Mouse (Mus musculus) layer of hippocampus, adult 11-12 months (tissue): ENCODE data around the gene Galnt13.
A peak's percentile ranks its signal among the peaks of the same experiment; 100 is the strongest.
"Not testable (repeated sequence)": the region's sequence is repeated elsewhere in the genome, so short reads cannot be mapped to it uniquely, and the experiment has no call there.

Source experiments
- DNase-seq: peaks from one replicate; pipeline ENCODE4 v3.0.0; 2022; ENCODE audit warnings: low spot score

Galnt13 gene

DNA sequence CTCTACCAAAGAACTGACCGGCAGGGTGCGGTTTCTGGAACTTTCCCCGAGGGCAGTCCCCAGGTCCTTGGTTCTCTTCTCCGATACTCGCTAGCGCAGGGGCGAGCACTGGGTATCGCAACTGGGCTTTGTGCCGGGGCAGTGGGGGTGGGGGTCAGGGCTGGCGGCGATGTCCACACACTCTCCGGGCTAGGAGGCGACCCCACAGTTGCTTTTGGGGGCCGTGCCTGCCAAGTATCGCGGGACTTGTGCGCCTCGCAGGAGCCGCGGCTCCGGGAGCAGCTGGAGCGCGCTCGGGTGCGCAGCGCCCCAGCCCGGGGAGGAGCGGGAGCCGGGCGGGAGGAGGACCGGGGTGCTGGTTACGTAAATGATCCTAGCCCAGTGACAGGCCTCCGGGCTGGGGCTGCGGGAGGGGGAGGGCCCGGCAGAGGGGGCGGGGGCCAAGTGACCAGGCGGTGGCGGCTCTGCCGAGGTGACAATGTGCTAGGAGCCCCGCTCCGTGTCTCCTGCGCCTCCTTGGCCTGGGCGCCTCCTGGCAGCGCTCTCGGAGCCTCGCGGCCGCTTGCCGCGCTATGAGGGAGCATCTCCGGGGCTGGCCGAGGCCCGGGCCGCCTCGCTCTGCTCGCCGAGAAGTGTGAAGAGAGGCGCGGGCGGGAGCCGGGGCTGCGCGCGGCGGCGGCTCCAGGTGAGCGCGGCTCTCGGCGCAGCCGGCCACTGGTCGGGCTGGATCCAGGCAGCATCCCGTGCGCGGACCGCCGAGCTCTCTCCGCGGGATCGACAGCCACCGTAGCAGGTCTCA is at the start of gene Galnt13:
Gene Galnt13 (plus strand): TSS at position 381 of the 799 bp plus-strand sequence.
- peak; percentile 69 for DNase-seq

DNA sequence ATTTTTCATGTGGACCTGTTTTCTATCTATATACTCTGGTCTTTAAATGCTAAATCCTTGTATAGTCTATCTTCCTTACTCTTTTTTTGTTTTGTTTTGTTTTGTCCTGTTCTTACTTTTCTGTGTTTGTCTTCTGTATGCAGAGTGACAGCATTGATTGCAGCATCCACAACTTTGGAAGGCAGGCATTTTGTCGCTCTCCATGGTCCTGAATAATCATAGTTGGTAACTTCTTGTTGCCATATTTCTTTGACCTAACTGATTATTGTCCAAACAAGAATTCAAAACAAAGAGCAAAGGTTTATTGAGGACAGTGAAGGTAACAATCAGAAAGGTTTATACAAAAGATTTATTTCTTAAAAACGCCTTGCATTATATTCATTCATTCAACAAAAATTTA is 5.1 kb upstream of the Galnt13 start:
- no peak for DNase-seq

DNA sequence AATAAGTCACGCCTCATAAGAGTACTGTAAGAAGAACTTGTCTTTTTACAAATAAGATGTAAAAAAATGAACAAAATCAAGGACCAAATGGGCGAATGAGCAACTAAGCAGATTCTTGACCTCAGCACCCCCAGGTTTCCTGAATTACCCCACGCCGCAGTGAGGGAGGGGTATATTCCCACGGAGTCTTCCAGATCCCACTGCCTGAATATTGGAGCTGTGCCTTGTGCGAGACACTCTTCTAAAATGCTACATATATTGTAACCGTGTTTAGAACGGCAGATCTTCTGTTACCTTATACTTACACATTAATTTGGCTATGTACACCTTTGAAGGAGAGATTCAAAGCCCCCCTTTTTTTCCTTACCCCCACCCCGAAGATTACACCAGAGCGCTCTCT is 737 bp upstream of the Galnt13 start:
- no peak for DNase-seq

DNA sequence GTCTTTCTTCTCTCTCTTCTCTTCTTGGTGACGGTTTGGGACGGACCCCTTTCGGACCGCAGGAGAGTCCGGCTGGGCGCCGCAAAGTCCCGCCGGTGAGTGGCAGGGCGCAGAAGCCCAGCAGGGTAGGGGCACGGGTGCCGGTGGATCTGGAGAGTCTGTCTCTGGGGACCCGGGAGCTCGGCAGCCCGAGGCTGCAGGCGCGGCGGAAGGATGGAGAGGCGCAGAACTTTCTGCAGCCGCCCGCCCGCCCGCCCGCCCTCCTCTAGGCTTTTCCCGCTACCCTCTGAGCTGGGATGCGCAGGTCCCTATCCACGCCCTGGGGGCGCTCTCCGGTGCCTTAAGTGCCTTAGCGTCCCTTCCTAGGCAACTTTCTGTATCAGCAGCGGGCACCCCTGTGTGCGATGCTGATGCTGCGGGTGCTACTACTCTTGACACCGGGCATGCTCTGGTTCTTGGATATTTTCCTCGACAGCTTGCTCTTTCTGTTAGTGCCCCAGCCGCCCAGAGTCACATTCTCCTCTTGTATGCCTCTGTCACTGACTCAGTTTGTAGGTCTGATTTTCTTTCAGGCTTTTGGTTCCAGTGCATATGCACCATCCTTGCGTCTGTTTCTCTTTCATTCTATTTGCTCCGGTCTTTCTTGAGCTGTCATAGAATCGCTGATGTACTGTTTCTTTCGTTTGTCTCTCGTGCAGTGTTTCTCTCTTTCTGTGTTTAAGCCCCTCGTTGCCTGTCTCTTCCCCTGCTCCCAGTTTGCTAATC is 801 bp downstream of the Galnt13 start:
- DNase-seq = peak; percentile 35

DNA sequence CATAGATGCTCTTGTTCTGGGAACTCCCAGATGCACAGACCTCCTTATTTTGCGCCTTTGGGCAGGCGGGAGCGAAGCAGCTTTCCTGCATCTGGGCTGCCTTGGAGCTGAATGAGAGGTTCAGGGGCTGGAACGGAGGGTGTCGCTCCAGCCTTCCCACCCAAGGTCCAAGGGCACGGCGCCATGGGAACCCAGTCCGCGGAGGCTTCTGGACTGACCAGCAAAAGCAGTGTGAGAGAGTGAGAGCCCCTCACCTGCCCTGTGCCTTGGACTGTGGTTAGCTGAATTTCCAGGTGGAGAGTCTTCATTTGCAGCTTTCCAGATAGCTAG is 1.3 kb downstream of the Galnt13 start:
- DNase-seq = peak; percentile 5

DNA sequence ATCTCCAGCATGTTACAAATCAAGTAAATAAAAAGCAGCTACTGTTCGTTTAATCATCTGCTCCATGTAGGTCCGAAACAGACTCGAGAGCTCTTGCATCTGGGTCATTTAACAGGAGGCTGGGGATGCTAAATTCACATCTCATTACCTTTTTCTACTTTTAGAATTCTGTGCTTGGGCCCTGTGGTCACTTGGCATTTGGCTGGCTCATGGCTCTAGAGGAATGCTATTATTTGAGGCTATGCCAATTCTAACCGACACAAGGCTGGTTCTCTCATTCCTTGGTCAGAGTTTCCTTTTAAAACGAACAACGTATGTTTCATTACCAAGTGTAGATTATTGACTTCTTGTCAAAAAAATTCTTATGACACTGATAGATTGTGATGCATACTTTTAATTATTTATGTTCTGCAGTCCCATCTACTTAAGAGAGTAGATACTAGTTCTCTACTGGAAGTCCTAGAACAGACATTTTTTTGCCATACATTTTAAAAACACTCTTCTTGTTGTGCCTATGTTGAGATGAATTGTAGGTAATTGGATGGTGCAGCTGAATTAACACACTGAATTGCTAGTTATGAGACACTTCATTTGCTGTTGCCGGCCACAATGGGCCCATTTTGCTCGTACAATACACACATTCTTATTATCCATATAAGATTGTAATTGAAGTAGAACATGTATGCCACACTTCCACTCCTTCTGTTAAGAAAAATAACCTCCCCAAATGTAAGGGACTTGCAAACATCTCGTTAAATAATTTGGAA is 6.8 kb downstream of the Galnt13 start:
- no peak for DNase-seq

DNA sequence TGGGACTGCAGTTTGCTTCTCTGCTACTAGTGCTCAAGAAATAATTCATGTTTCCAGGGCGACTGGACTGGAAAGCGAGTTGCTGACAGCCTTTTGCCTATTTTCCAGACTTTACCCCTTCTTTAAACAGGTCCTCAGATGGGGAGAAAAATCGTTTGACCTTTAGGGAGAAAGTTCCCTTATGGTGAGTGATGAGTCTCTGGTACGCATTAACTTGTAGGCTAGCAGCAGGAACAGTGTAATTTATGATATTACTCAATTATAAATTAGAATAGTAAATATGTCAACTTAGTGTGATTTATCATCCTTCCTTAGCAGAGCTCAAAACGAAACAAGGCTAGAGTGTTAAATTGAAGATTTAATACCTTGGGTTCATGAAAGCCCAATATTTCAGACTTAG is 47.3 kb downstream of the Galnt13 start:
- DNase-seq = no peak

DNA sequence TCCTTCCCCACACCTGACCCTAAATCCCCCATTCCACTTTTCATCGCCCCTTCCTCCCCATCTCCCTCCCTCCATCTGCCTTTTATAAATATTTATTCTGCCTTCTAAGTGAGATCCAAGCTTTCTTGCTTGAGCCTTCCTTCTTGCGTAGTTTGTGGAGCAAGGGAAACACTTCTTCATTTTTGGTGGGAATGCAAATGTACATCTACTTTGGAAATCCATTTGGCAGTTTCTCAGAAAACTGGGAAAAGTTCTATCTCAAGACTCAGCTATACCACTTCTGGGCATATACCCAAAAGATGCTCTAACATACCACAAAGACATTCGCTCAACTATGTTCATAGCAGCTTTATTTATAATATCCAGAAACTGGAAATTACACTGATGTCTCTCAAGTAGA is 86.9 kb downstream of the Galnt13 start:
- DNase-seq = no peak

DNA sequence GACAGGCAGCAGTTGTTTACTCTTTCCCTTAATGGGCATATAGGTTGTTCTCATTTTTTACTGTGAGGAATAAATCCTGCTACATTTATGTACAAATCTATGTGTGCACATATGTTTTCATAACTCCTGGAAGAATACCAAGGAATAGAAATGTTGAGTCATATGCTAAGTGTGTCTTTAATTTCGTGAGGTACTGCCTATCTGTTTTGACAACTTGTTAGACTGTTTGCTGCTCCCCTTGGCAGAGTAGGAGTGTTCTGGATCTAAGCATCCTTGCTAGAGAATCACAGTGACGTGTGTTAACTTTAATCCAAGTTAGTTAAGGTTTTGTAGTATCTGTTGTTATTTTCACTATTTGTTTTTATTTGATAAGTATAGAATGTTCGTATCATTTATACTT is 91.0 kb downstream of the Galnt13 start:
- no peak for DNase-seq

DNA sequence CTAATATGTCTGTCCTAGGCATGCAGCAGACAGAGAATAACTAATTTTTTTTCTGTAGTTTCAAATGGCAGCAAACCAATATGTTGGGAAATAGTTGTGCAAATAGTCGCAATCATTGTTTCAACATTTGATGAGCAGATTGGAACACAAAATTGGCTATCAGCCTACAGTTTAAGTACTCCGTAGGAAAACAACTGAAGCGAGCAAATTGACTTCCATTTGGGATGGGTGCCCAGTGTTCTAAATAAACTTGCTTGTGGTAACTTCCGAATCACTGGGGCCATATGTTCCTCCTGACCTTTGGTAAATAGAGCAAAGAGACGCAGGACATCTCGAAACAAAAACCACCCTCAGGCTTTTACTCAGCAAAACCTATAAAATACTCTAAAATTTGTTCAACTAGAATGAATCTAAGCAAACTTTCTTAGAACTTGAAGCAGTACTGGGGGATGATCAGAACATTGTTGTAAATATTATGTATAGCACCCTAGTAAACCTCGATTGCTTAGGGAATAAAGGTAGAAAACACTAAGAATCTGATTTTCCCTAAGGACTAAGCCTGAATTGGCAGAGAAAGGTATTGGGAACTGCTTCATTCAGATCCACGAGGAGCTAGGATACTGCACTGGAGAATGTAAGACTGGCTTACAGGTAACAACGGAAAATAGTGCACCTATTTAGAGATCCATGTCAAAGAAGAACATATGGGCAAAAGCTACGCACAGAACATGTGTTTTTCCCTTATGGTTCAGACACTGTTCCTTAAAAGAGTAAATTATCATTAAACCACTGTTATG is 122.4 kb downstream of the Galnt13 start:
- peak; percentile 28 for DNase-seq

DNA sequence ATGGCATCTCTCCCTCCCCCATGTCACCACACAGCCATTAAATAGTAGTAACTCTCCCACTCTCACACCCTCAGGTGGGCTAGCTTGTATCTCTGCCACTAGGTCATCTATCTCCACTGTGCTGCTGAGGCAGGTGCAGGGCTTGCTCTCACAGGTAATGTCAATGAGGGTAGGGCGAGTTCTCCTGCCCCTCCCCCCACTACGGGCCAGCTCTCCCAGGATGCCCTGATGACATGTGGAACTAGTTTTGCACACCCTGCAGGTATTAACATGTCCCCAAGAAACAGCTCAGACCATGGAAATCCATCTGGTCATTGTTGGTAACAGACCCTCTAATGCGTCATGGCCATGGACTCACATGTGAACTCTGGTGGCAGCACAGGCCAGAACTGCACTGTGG is 129.0 kb downstream of the Galnt13 start:
- no peak for DNase-seq

DNA sequence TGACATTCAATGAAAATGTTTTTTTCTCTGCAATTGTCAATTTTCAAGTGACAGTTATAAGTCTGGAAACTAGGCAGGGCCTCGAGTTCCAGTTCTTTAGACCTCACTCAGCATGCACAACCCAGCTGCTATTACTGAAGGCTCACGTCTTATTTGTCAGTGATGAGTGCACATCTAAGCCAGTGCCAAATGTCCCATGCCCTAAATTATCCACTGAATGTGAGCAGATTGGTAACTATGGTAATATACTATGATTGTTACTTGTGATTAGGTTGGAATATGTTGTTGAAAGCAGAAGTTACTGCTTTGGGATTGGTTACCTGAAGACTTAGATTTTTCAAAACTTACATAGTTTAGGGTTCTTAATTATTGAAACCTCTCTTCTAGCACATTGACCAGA is 131.1 kb downstream of the Galnt13 start:
- no peak for DNase-seq

DNA sequence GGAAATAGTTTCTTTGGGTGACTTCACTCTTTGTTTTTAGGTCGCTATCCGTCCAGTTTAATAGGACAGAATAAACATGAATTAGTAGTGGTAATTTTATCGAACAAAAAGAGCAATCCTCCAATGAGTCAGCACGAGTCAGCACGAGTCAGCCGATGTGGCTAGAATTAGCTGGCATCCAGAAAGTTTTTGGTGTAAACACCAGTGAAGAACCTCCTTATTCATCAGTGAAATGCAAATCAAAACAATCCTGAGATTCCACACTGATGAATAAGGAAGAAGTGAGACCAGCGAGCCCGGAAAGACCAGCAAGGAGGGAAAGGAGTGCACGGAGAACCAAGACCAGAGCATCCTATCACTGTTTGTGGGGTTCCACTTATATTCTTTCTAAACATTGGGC is 131.5 kb downstream of the Galnt13 start:
- DNase-seq = no peak

DNA sequence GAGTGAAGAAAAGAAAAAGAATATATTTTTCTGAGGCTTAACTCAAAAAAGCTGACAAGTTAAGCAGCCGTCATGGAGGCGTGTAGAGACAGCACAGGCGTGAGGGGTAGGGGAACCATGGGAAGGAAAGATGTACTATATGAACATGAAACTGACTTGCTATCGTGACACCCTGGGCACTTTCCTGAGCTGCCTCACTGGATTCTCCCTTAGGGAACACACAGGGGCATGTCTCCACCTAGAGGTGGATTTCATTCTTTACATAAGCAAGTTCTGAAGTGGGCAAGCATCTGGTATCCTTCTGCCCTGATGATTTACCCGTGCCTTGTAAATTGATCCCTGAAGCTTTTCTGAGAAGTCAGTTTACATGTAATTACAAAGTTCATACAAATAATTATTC is 277.7 kb downstream of the Galnt13 start:
- DNase-seq = not testable (repeated sequence)

DNA sequence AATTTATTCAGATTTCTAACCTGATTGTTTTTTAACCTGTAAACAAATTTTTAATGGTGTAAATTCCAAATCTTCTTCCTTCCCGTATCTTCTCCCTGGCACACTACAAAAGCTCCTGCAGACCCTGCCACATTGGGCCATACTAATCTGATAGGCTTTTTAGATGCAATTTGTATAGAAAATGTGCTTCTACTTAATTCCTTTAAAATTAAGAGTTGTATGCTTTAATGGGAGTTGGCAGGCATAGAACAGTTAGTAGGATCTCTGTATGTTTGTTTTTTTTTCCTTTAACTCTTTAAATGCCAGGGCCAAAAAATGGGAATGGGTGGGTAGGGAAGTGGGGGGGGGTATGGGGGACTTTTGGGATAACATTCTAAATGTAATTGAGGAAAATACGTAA is 315.1 kb downstream of the Galnt13 start:
- no peak for DNase-seq

DNA sequence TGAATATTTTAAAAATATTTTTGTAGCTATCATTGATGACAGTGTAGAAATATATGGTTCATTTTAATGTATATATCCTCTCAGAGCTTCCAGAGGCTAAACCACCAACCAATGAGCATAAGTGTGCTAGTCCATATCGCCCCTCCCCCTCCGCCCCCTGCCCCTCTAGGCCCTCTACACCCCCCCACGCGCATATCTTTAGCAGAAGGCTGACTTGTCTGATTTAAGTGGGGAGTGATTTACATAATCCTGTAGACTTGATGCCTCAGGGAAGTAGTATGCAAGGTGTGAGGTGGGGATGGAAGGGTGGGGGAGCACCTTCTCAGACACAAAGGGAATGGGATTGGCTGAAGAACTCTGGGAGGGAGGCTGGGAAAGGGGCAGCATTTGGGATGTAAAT is 323.7 kb downstream of the Galnt13 start:
- no peak for DNase-seq

DNA sequence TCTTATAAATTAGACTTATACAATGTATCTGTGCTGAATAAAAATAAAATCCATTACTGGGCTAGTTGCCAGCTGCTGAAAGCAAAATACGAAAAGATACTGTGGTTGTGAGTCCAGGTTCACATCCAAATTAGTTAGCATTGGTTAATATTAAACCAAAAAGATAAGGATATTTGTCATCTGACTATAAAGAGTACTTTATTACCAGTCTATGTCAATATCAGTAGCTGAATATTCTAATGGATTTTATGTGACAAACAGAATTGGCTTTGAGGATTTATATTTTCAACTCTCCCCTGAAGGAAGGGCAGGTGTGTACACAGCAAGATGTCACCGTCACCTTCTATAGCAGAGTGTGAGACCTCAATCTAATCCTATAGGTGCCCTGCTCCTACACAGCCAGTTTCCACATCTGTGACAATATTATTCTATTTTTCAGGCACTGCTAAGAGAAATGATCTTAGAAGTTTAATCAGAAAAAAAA is 342.7 kb downstream of the Galnt13 start:
- no peak for DNase-seq

DNA sequence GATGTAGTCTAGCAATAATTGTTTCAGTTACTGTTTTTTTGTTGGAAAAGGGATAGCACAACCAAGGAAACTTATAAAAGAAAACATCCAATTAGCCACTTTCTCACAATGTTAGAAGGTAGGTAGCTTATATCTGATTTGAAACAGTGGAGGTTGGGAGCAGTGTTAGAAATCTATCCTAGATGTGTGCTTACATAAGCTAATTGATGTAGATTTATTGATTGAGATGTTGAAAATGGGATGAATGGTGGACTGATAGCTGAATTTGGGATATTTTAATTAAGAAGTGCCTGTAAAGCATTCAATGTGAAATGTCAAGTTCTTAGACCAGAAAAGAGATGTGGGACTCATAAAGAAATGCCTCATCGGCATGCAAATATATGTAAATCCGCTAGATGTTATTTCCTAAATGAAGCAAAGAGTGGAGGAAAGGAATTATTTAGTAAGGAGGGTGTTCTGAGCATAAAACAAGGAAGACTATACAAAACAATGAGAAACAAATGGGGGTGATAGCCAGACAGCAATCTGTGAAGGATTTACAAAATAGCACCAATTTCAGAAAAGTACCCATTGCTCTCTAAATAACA is 377.6 kb downstream of the Galnt13 start:
- DNase-seq = no peak

DNA sequence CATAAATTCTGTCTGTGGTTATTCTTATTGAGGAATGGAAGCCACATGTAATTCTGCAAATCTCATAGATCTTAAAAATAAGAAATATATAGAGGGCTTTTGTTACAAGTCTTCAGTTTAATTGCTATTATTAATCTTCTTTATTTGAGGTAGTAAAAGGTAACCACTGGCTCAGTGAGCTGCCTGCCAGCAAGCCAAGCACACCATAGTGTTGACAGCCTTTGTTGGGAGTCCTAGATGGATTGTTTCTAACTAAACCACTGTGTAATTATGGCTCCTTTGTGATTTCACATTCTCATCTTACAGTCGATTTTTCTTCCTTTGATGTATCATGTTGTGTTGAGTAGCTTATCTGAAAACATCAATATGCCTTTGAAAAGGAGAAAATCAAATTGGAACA is 405.1 kb downstream of the Galnt13 start:
- DNase-seq = no peak

DNA sequence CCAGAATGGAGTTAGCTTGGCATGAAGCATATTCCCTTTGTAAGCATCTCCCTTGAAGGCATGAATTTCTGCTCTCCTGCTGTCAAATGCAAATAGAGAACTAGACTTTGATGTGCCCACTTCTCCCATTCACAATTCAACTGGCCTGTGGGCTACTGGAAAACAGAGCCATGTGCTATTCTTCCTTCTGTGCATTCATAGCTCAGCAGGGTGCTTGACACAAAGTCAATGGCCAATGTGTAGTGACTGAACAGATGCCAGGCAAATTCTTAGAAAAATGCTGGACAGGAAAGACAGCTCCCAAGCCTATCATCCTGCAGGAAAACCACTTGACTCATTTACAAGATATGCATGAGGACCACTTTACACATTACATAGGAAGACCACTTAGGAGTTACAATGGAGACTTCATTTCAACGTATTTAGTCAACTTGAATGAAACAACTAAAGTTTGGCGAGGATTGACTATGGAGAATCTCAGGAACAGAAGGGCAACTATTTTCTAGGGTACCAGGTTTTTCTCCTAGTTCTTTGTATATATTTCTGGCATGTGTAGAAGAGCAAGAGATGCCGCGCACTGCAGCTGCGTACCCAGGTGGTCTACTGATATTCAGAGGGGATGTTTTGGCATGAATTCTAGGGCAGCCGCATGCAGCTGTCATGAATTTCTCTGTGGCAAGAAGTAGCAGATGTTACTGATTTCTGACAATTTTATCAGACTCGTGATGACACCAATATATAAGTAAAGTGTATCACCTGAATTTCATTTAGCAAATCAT is 470.4 kb downstream of the Galnt13 start:
- DNase-seq = no peak
